Mouse (Mus musculus) urinary bladder, postnatal 10 days (tissue): Measurements from ENCODE around the gene Ms4a2.

Experiments
- DNase-seq: peaks from one replicate; pipeline ENCODE4 v3.0.0; 2022; ENCODE audit warnings: low spot score

Ms4a2 gene

DNA sequence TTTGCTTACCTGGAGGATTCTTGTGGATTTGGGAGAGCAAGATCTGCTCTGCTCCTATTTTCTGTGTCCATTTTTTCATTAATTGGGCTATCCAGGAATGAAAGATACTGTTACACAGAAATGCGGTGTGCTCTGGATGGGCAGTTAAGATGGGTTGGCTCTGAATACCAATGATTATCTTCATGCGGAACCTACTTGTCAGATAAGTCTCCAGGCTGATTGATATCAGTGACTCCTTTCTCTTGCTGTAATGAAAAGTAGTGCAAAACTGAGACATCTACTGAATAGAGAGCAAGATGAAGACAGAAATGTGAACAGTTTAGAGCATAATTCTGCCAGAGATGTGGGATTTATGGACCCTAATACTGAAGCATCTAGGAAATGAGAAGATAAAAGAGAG lies at the start of gene Ms4a2:
Ms4a2 (minus strand) TSS at position 169 of the 400 bp plus-strand sequence.
- DNase-seq = no peak

GRCm38 (mm10) chr19:11661562-11661961 lies 38.0 kb upstream of the Ms4a2 start:
- DNase-seq = no peak

GRCm38 (mm10) chr19:11660459-11660858 lies 36.9 kb upstream of the Ms4a2 start, which contains the start of gene Oosp2:
Gene Oosp2 (minus strand): TSS chr19:11660559.
- no peak for DNase-seq

DNA sequence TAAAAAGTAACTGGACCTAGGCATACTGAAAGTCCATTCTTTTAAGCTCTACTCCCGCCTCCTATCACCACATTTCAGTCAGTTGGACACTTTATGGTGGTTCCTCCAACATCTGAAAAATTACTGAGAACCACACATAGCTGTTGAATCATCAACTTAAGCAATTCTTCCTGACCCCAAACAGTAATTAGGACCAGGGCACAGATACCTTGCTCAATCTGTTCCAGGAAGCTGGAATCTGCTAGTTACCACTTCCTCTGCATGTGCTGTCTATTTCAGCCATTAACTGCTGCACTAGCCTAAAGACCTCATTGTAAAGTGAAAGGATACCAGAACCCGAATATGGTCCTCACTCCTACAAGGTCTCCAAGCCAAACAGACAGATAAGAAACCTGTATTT lies 35.6 kb upstream of the Ms4a2 start:
- DNase-seq = no peak

- DNase-seq = no peak
Measured at GRCm38 (mm10) chr19:11649564-11649963, 26.0 kb upstream of the Ms4a2 start.

- no peak for DNase-seq
Measured at GRCm38 (mm10) chr19:11646166-11646565, 22.6 kb upstream of the Ms4a2 start.

GRCm38 (mm10) chr19:11640732-11641131 lies 17.2 kb upstream of the Ms4a2 start, which contains the start of gene Ms4a3:
Gene Ms4a3 (minus strand): TSS chr19:11640851.
- no peak for DNase-seq

GRCm38 (mm10) chr19:11639038-11639437 lies 15.5 kb upstream of the Ms4a2 start:
- DNase-seq = no peak

DNA sequence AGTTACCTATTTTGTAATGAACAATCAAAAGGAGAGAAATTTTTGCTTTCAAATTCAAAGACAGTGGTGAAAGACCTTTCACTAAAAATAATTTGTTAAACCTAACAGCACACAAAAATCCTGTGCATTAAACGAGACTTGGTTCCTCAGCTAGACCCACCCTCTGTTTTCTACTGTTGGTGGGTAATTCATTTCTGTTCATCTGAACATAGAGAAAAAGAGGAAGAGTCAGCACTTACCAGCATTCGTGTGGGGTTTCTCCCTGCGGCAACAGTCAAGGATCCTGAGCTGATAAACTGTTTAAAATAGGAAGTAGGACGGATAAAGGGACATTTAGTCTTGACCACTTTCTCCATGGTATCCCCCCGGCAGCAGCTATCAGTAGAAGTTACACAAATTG lies 12.1 kb upstream of the Ms4a2 start:
- DNase-seq = no peak

DNA sequence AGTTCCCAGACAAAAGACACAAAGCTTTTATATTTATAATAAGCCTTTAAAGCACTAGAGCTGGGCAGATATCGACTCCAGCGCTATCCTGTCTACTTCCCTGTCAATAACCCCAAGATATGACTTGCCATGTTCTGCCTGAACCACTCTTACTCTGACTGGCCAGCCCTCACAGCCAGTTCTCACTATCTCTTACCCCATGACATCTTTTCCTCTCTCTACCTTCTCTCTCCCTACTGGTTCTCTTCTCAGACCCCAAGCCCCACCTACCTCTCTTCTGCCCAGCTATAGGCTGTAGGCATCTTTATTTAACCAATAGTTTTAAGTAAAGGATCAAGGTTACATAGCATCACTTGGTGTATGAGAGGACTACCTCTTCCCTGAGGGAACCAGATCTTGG lies 10.8 kb upstream of the Ms4a2 start:
- no peak for DNase-seq

- DNase-seq = no peak
Measured at GRCm38 (mm10) chr19:11633732-11634131, 10.2 kb upstream of the Ms4a2 start.

DNA sequence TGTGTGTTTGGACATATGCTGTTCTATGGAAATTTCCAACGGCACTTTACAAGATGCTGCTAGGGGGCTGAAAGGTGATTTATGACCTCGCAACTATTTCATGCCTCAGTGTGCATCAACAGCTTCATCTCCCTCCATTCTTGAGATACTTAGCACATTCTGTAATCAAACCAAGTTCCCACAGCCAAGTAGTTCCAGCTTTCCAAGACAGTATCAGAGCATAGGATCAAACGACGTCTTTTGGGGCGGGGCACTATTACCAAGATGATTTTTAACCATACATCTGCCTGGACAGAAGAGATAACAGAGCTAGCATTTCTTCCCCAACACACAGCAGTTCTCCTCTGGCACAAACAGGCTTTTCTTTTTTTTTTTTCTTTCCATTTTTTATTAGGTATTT lies 1.7 kb upstream of the Ms4a2 start:
- DNase-seq = no peak

DNA sequence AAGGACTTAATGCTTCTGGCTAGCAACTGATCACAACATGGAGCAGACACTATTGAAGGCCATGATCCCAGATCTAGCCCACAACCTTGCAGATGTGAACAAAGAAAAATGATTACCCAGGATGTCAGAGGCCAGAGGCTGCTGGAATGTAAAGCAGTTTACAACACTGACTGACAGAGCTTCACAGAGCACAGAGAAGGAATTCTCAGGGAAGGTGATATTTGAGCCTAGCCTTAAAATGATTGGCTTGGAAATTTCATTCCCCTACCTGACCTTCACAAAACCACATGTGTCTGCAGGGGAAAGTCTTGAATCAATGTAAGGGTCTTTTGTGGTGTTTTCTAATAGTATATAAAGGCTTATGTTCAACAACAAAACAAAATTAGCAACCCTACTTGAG lies 1.3 kb upstream of the Ms4a2 start:
- no peak for DNase-seq

DNA sequence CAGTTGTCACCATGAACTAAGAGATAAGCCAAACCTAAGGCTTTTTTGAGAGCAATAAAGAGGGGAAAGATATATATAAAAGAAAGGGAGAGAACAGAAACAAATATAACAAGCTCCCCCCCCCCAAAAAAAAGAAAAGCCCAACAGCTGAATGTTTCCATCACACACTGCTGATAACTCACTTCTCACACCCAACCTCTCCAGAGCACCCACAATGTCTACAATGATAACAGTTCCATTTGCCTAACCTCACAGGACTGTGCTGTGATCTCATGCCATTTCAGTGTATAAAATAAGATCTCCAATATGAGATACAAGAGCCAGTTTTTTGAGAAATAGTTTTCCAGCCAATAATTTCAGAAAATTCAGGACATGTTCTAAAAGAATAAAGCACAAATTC lies 5.5 kb downstream of the Ms4a2 start:
- DNase-seq = no peak

- DNase-seq = no peak
Measured at GRCm38 (mm10) chr19:11614805-11615204, 8.7 kb downstream of the Ms4a2 start.

- no peak for DNase-seq
Measured at GRCm38 (mm10) chr19:11613776-11614443, 9.6 kb downstream of the Ms4a2 start.

DNA sequence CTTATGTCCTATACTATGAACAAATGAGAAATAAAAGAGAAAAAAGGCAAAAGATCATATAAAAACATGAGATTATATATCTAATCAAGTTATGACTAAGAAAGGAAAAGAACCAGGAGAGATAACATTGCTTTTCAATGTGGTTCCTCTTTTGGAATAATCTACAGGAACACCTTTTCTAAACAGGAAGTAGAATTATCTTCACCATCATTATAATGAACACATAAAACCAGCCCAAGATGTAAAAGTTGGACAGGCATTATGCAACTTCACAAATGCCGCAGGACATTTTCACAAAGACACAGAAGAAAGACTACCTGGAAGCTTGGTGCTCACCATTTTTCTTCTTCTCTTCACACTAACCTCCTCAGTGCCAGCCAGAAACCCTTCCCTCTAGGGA lies 10.4 kb downstream of the Ms4a2 start:
- no peak for DNase-seq

- no peak for DNase-seq
Measured at GRCm38 (mm10) chr19:11612293-11612692, 11.2 kb downstream of the Ms4a2 start.

DNA sequence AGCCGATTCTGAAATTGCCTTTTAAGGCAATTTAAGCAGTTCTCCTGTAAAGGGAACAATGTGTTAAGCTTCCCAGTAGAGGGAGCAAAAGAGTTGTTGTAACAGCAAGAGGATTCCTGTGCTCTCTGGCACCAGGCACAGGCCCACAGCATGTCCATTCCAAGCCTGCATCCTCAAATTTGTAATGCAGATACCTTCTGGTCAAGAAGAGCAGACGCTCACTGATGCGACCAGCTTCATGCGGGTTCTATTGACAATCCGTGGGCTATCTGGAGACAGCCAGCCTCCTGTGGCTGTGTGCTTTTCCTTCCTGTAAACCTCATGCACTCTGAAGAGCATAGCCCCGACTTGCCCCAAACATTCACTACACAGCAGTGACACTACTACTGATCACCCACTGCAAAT lies 12.0 kb downstream of the Ms4a2 start:
- DNase-seq = no peak

GRCm38 (mm10) chr19:11608172-11608571 lies 15.3 kb downstream of the Ms4a2 start:
- no peak for DNase-seq

- no peak for DNase-seq
Measured at GRCm38 (mm10) chr19:11604603-11605002, 18.9 kb downstream of the Ms4a2 start, which contains the start of gene Ms4a6d. Gene Ms4a6d (minus strand): TSS chr19:11604849.

- DNase-seq = no peak
Measured at GRCm38 (mm10) chr19:11602026-11602425, 21.5 kb downstream of the Ms4a2 start.

- DNase-seq = no peak
Measured at GRCm38 (mm10) chr19:11601349-11601748, 22.2 kb downstream of the Ms4a2 start.

DNA sequence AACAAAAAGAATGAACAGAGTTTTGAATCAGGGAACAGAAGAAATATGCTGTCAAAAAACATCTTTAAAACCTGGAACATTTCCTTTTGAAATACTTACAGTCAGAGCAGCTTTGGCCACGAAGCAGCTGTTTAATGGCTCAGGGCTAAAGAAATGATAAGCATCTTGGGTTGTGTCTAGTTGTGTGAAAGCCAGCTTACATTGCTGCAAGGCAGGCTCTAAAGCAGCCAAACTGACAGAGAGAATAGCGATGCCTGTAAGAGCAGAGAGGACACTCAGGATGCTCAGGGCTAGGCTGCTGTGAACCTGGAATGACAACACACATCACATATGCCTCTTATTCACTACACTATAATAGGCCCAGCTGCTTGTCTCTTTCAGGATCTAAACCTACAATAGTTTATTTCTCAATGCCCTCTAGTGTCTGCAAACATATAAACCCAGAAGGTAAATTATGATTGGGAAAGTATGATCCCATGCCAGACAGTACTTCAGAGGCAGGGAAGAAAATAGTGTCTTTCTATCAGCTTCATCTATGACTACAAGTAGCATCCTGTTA lies 33.5 kb downstream of the Ms4a2 start:
- DNase-seq = no peak
